Mouse (Mus musculus) heart, embryonic 10.5 days (tissue): ENCODE data around the gene Acsm2. TPM values are rescaled to one million over a fixed set of nuclear protein-coding genes. Genes with fewer than 3 reads are reported as not detected.

Experiments
- DNase-seq: peaks from one replicate; pipeline ENCODE4 v3.0.0-alpha.2; 2017; ENCODE audit warnings: low spot score
- H3K27ac ChIP-seq: fragments of 300-500 bp; sonication (generic); 2 replicates; pipeline ENCODE4 v1.5.1; 2016; ENCODE audit warnings: mild to moderate bottlenecking
- H3K27me3 ChIP-seq: fragments of 300-500 bp; sonication (generic); 2 replicates; pipeline ENCODE4 v1.6.1; 2016; ENCODE audit warnings: mild to moderate bottlenecking; ENCODE audit not compliant: poor library complexity, insufficient read depth, severe bottlenecking
- H3K36me3 ChIP-seq: fragments of 300-500 bp; sonication (generic); 2 replicates; pipeline ENCODE4 v1.6.1; 2016; ENCODE audit warnings: mild to moderate bottlenecking, moderate library complexity
- H3K4me1 ChIP-seq: fragments of 300-500 bp; sonication (generic); 2 replicates; pipeline ENCODE4 v1.6.1; 2016; ENCODE audit warnings: mild to moderate bottlenecking
- H3K4me3 ChIP-seq: fragments of 300-500 bp; sonication (generic); 2 replicates; pipeline ENCODE4 v1.5.1; 2016; ENCODE audit warnings: mild to moderate bottlenecking, moderate library complexity
- H3K9me3 ChIP-seq: fragments of 300-500 bp; sonication (generic); 2 replicates; pipeline ENCODE4 v1.6.1; 2016; ENCODE audit warnings: mild to moderate bottlenecking, moderate library complexity
- WGBS: fragments of 180-500 bp; shearing (Covaris S2); methylation state at CpG from one replicate; pipeline ENCODE4 v1.1.7; 2016; 5-methylcytosine and 5-hydroxymethylcytosine counted together
- polyA plus RNA-seq: library from polyadenylated mRNA; unstranded; fragments of >200 nt; fragmentation: Nextera tagmentation; extraction: Ambion mirVana; gene quantifications from 2 replicates; pipeline ENCODE4 v1.2.1, GENCODE M21; 2016

Gene Acsm2
- polyA plus RNA-seq: not detected in 2 replicates

- Histone ChIP-seq H3K27ac (no peak within 1 kb of the TSS), H3K4me3 (no peak within 1 kb of the TSS), H3K4me1 (no peaks in the 10 kb centered on the region), H3K36me3 (no peaks in the 10 kb centered on the region), H3K27me3 (no peaks in the 10 kb centered on the region), H3K9me3 (no peaks in the 10 kb centered on the region)
- WGBS: 74% methylated on average over 1 of the region's 1 CpGs
- no peak for DNase-seq
These were observed at the start of gene Acsm2 for GRCm38 (mm10) chr7:119554040-119554439. Acsm2 (plus strand) TSS chr7:119554340.

GRCm38 (mm10) chr7:119511143-119511542 lies 43.0 kb upstream of the Acsm2 start:
- Histone ChIP-seq H3K27me3 (no peaks in the 10 kb centered on the region), H3K36me3 (no peaks in the 10 kb centered on the region), H3K4me3 (no peak overlapping the region), H3K9me3 (no peaks in the 10 kb centered on the region), H3K4me1 (no peaks in the 10 kb centered on the region), H3K27ac (no peak overlapping the region)
- DNase-seq: no peak
- 82% methylated on average over 4 of the region's 4 CpGs for WGBS

GRCm38 (mm10) chr7:119513056-119513455 lies 41.1 kb upstream of the Acsm2 start:
- no peaks in the 10 kb centered on the region for H3K27me3 ChIP-seq
- no peak for DNase-seq
- 36% methylated on average over 7 of the region's 7 CpGs for WGBS
- no peaks in the 10 kb centered on the region for H3K4me1 ChIP-seq
- H3K36me3 ChIP-seq: no peaks in the 10 kb centered on the region
- no peak overlapping the region for H3K4me3 ChIP-seq
- no peak overlapping the region for H3K27ac ChIP-seq
- H3K9me3 ChIP-seq: no peaks in the 10 kb centered on the region

- Histone ChIP-seq H3K36me3 (no peaks in the 10 kb centered on the region), H3K27ac (no peak overlapping the region), H3K9me3 (no peaks in the 10 kb centered on the region), H3K4me3 (no peak overlapping the region), H3K27me3 (no peaks in the 10 kb centered on the region), H3K4me1 (no peaks in the 10 kb centered on the region)
- WGBS: 63% methylated on average over 10 of the region's 10 CpGs
- DNase-seq: no peak
These were observed 38.5 kb upstream of the Acsm2 start for GRCm38 (mm10) chr7:119515492-119516271.

GRCm38 (mm10) chr7:119516272-119516558 lies 37.9 kb upstream of the Acsm2 start:
- Histone ChIP-seq H3K27ac (no peak overlapping the region), H3K4me3 (no peak overlapping the region), H3K27me3 (no peaks in the 10 kb centered on the region), H3K4me1 (no peaks in the 10 kb centered on the region), H3K36me3 (no peaks in the 10 kb centered on the region), H3K9me3 (no peaks in the 10 kb centered on the region)
- no peak for DNase-seq
- WGBS: 76% methylated on average over 7 of the region's 7 CpGs

- no peak within 1 kb of the TSS for H3K27ac ChIP-seq
- H3K4me3 ChIP-seq: no peak within 1 kb of the TSS
- no peaks in the 10 kb centered on the region for H3K9me3 ChIP-seq
- no peaks in the 10 kb centered on the region for H3K36me3 ChIP-seq
- no peaks in the 10 kb centered on the region for H3K4me1 ChIP-seq
- DNase-seq: no peak
- no peaks in the 10 kb centered on the region for H3K27me3 ChIP-seq
- 65% methylated on average over 5 of the region's 5 CpGs for WGBS
These were observed 35.0 kb upstream of the Acsm2 start, which contains the start of gene Acsm5 for GRCm38 (mm10) chr7:119519163-119519562. Acsm5 (plus strand) TSS chr7:119519463.

GRCm38 (mm10) chr7:119519654-119520053 lies 34.5 kb upstream of the Acsm2 start:
- H3K4me1 ChIP-seq: no peaks in the 10 kb centered on the region
- no peaks in the 10 kb centered on the region for H3K9me3 ChIP-seq
- no peak overlapping the region for H3K4me3 ChIP-seq
- no peaks in the 10 kb centered on the region for H3K27me3 ChIP-seq
- WGBS: 49% methylated on average over 5 of the region's 5 CpGs
- no peak overlapping the region for H3K27ac ChIP-seq
- no peaks in the 10 kb centered on the region for H3K36me3 ChIP-seq
- no peak for DNase-seq

GRCm38 (mm10) chr7:119521816-119522215 lies 32.3 kb upstream of the Acsm2 start:
- H3K4me1 ChIP-seq: no peaks in the 10 kb centered on the region
- H3K27me3 ChIP-seq: no peaks in the 10 kb centered on the region
- H3K36me3 ChIP-seq: no peaks in the 10 kb centered on the region
- H3K4me3 ChIP-seq: no peak overlapping the region
- WGBS: 74% methylated on average over 3 of the region's 3 CpGs
- H3K9me3 ChIP-seq: no peaks in the 10 kb centered on the region
- H3K27ac ChIP-seq: no peak overlapping the region
- no peak for DNase-seq

GRCm38 (mm10) chr7:119522385-119522784 lies 31.8 kb upstream of the Acsm2 start:
- H3K27ac ChIP-seq: no peak overlapping the region
- no peaks in the 10 kb centered on the region for H3K9me3 ChIP-seq
- no peaks in the 10 kb centered on the region for H3K27me3 ChIP-seq
- no peaks in the 10 kb centered on the region for H3K36me3 ChIP-seq
- DNase-seq: no peak
- WGBS: 65% methylated on average over 1 of the region's 1 CpGs
- no peaks in the 10 kb centered on the region for H3K4me1 ChIP-seq
- H3K4me3 ChIP-seq: no peak overlapping the region

GRCm38 (mm10) chr7:119523389-119523788 lies 30.8 kb upstream of the Acsm2 start, which contains the start of gene Pdilt:
Pdilt (minus strand) TSS chr7:119523489.
- Histone ChIP-seq H3K4me1 (no peaks in the 10 kb centered on the region), H3K27me3 (no peaks in the 10 kb centered on the region), H3K4me3 (no peak within 1 kb of the TSS), H3K9me3 (no peaks in the 10 kb centered on the region), H3K27ac (no peak within 1 kb of the TSS), H3K36me3 (no peaks in the 10 kb centered on the region)
- WGBS: 78% methylated on average over 4 of the region's 4 CpGs
- DNase-seq: peak; percentile 48

GRCm38 (mm10) chr7:119525881-119526281 lies 28.3 kb upstream of the Acsm2 start:
- WGBS: 46% methylated on average over 2 of the region's 2 CpGs

GRCm38 (mm10) chr7:119526486-119526885 lies 27.7 kb upstream of the Acsm2 start:
- no peak overlapping the region for H3K4me3 ChIP-seq
- no peak overlapping the region for H3K27ac ChIP-seq
- H3K27me3 ChIP-seq: no peaks in the 10 kb centered on the region
- H3K4me1 ChIP-seq: no peaks in the 10 kb centered on the region
- DNase-seq: no peak
- no peaks in the 10 kb centered on the region for H3K9me3 ChIP-seq
- no peaks in the 10 kb centered on the region for H3K36me3 ChIP-seq
- WGBS: 80% methylated on average over 13 of the region's 13 CpGs

More at GRCm38 (mm10) chr7:119525881-119526281, 28.3 kb upstream of the Acsm2 start:
- Histone ChIP-seq H3K4me3 (no peak overlapping the region), H3K9me3 (no peaks in the 10 kb centered on the region), H3K27me3 (no peaks in the 10 kb centered on the region), H3K27ac (no peak overlapping the region), H3K36me3 (no peaks in the 10 kb centered on the region), H3K4me1 (no peaks in the 10 kb centered on the region)
- DNase-seq: no peak

- no peaks in the 10 kb centered on the region for H3K27me3 ChIP-seq
- no peak overlapping the region for H3K27ac ChIP-seq
- no peaks in the 10 kb centered on the region for H3K9me3 ChIP-seq
- H3K36me3 ChIP-seq: no peaks in the 10 kb centered on the region
- no peaks in the 10 kb centered on the region for H3K4me1 ChIP-seq
- DNase-seq: no peak
- H3K4me3 ChIP-seq: no peak overlapping the region
- WGBS: 94% methylated on average over 1 of the region's 1 CpGs
These were observed 27.0 kb upstream of the Acsm2 start for GRCm38 (mm10) chr7:119527135-119527534.

GRCm38 (mm10) chr7:119527548-119527947 lies 26.6 kb upstream of the Acsm2 start:
- Histone ChIP-seq H3K4me3 (no peak overlapping the region), H3K36me3 (no peaks in the 10 kb centered on the region), H3K27ac (no peak overlapping the region), H3K27me3 (no peaks in the 10 kb centered on the region), H3K9me3 (no peaks in the 10 kb centered on the region), H3K4me1 (no peaks in the 10 kb centered on the region)
- DNase-seq: no peak
- 67% methylated on average over 2 of the region's 2 CpGs for WGBS
